Mouse (Mus musculus): ENCODE results near the gene Alpk1. TPM values are rescaled to one million over a fixed set of nuclear protein-coding genes. Genes with fewer than 3 reads are reported as not detected.

Alpk1 gene
- polyA plus RNA-seq, 1 experiment from 2014 or later, result 0.99 TPM

- Histone ChIP-seq H3K27ac (ENCODE audit: low read length) (no peak overlapping the region), H3K4me2 (ENCODE audit: low read length) (no peak overlapping the region), H3K27me3 (replicated peaks; ENCODE audit: control insufficient read depth, insufficient read depth, low read length) (peaks cover 2% of the 10 kb centered on the region; the same call in 1 of the 2 replicates), H3K9ac (replicated peaks; ENCODE audit: low read depth, low read length) (no peak overlapping the region), H3K4me1 (replicated peaks; ENCODE audit: control insufficient read depth, insufficient read depth, low read length) (peaks cover 5% of the 10 kb centered on the region; the same call in 1 of the 2 replicates), H3K36me3 (ENCODE audit: control insufficient read depth, insufficient read depth) (no peaks in the 10 kb centered on the region), H3K9me3 (ENCODE audit: control insufficient read depth, low read length) (no peaks in the 10 kb centered on the region), H3K4me3 (replicated peaks; ENCODE audit: low read length) (no peak overlapping the region)
- WGBS, result 91% methylated on average over 6 of the region's 6 CpGs
- ATAC-seq, result no peak
Observed at GRCm38 (mm10) chr3:127782921-127783320, 2.6 kb upstream of the Alpk1 start.

- Histone ChIP-seq H3K4me2 (ENCODE audit: low read length) (no peak overlapping the region), H3K27me3 (replicated peaks; ENCODE audit: control insufficient read depth, insufficient read depth, low read length) (no peaks in the 10 kb centered on the region), H3K4me3 (replicated peaks; ENCODE audit: low read length) (no peak overlapping the region), H3K36me3 (ENCODE audit: control insufficient read depth, insufficient read depth) (no peaks in the 10 kb centered on the region), H3K4me1 (replicated peaks; ENCODE audit: control insufficient read depth, insufficient read depth, low read length) (peaks cover 5% of the 10 kb centered on the region; the same call in 1 of the 2 replicates), H3K9me3 (ENCODE audit: control insufficient read depth, low read length) (no peaks in the 10 kb centered on the region), H3K9ac (replicated peaks; ENCODE audit: low read depth, low read length) (no peak overlapping the region), H3K27ac (ENCODE audit: low read length) (no peak overlapping the region)
- no peak for ATAC-seq
- WGBS, result 92% methylated on average over 9 of the region's 9 CpGs
Observed at GRCm38 (mm10) chr3:127780921-127781320, 594 bp upstream of the Alpk1 start.

GRCm38 (mm10) chr3:127769146-127769545 is 11.2 kb downstream of the Alpk1 start:
- no peak overlapping the region for H3K4me2 ChIP-seq (ENCODE audit: low read length)
- H3K4me3 ChIP-seq (replicated peaks; ENCODE audit: low read length), result no peak overlapping the region
- H3K27ac ChIP-seq (ENCODE audit: low read length), result no peak overlapping the region
- ATAC-seq, result no peak
- no peaks in the 10 kb centered on the region for H3K4me1 ChIP-seq (replicated peaks; ENCODE audit: control insufficient read depth, insufficient read depth, low read length)
- H3K9me3 ChIP-seq (ENCODE audit: control insufficient read depth, low read length), result no peaks in the 10 kb centered on the region
- no peaks in the 10 kb centered on the region for H3K27me3 ChIP-seq (replicated peaks; ENCODE audit: control insufficient read depth, insufficient read depth, low read length)
- H3K9ac ChIP-seq (replicated peaks; ENCODE audit: low read depth, low read length), result no peak overlapping the region
- H3K36me3 ChIP-seq (ENCODE audit: control insufficient read depth, insufficient read depth), result no peaks in the 10 kb centered on the region
- 89% methylated on average over 11 of the region's 11 CpGs for WGBS

- Histone ChIP-seq H3K9me3 (ENCODE audit: control insufficient read depth, low read length) (no peaks in the 10 kb centered on the region), H3K9ac (replicated peaks; ENCODE audit: low read depth, low read length) (no peak overlapping the region), H3K4me3 (replicated peaks; ENCODE audit: low read length) (no peak overlapping the region), H3K27ac (ENCODE audit: low read length) (no peak overlapping the region), H3K4me2 (ENCODE audit: low read length) (no peak overlapping the region), H3K27me3 (replicated peaks; ENCODE audit: control insufficient read depth, insufficient read depth, low read length) (0 out of 2 replicates have a peak, but pooled peaks cover 2% of the 10 kb centered on the region), H3K36me3 (ENCODE audit: control insufficient read depth, insufficient read depth) (no peaks in the 10 kb centered on the region), H3K4me1 (replicated peaks; ENCODE audit: control insufficient read depth, insufficient read depth, low read length) (no peaks in the 10 kb centered on the region)
- no peak for ATAC-seq
- WGBS, result 69% methylated on average over 3 of the region's 3 CpGs
Observed at GRCm38 (mm10) chr3:127765971-127766370, 14.4 kb downstream of the Alpk1 start.

GRCm38 (mm10) chr3:127764541-127764940 is 15.8 kb downstream of the Alpk1 start:
- 56% methylated on average over 5 of the region's 5 CpGs for WGBS
- Histone ChIP-seq H3K4me3 (replicated peaks; ENCODE audit: low read length) (no peak overlapping the region), H3K27me3 (replicated peaks; ENCODE audit: control insufficient read depth, insufficient read depth, low read length) (0 out of 2 replicates have a peak, but pooled peaks cover 5% of the 10 kb centered on the region), H3K36me3 (ENCODE audit: control insufficient read depth, insufficient read depth) (no peaks in the 10 kb centered on the region), H3K4me2 (ENCODE audit: low read length) (no peak overlapping the region), H3K4me1 (replicated peaks; ENCODE audit: control insufficient read depth, insufficient read depth, low read length) (no peaks in the 10 kb centered on the region), H3K27ac (ENCODE audit: low read length) (no peak overlapping the region), H3K9me3 (ENCODE audit: control insufficient read depth, low read length) (no peaks in the 10 kb centered on the region), H3K9ac (replicated peaks; ENCODE audit: low read depth, low read length) (no peak overlapping the region)
- no peak for ATAC-seq

GRCm38 (mm10) chr3:127763076-127763612 is 17.2 kb downstream of the Alpk1 start:
- H3K9me3 ChIP-seq (ENCODE audit: control insufficient read depth, low read length), result no peaks in the 10 kb centered on the region
- H3K4me3 ChIP-seq (replicated peaks; ENCODE audit: low read length), result no peak overlapping the region
- 0 out of 2 replicates have a peak, but pooled peaks cover 6% of the 10 kb centered on the region for H3K27me3 ChIP-seq (replicated peaks; ENCODE audit: control insufficient read depth, insufficient read depth, low read length)
- H3K36me3 ChIP-seq (ENCODE audit: control insufficient read depth, insufficient read depth), result no peaks in the 10 kb centered on the region
- no peak overlapping the region for H3K9ac ChIP-seq (replicated peaks; ENCODE audit: low read depth, low read length)
- ATAC-seq, result peak; percentile 65
- H3K4me1 ChIP-seq (replicated peaks; ENCODE audit: control insufficient read depth, insufficient read depth, low read length), result 0 out of 2 replicates have a peak, but pooled peaks cover 4% of the 10 kb centered on the region
- no peak overlapping the region for H3K4me2 ChIP-seq (ENCODE audit: low read length)
- no peak overlapping the region for H3K27ac ChIP-seq (ENCODE audit: low read length)
- 20% methylated on average over 7 of the region's 7 CpGs for WGBS

- no peak overlapping the region for H3K4me2 ChIP-seq (ENCODE audit: low read length)
- H3K27ac ChIP-seq (ENCODE audit: low read length), result no peak overlapping the region
- H3K9me3 ChIP-seq (ENCODE audit: control insufficient read depth, low read length), result no peaks in the 10 kb centered on the region
- no peak overlapping the region for H3K4me3 ChIP-seq (replicated peaks; ENCODE audit: low read length)
- H3K36me3 ChIP-seq (ENCODE audit: control insufficient read depth, insufficient read depth), result no peaks in the 10 kb centered on the region
- 66% methylated on average over 8 of the region's 8 CpGs for WGBS
- ATAC-seq, result no peak
- H3K4me1 ChIP-seq (replicated peaks; ENCODE audit: control insufficient read depth, insufficient read depth, low read length), result 0 out of 2 replicates have a peak, but pooled peaks cover 4% of the 10 kb centered on the region
- H3K27me3 ChIP-seq (replicated peaks; ENCODE audit: control insufficient read depth, insufficient read depth, low read length), result peaks cover 6% of the 10 kb centered on the region; the same call in 1 of the 2 replicates
- no peak overlapping the region for H3K9ac ChIP-seq (replicated peaks; ENCODE audit: low read depth, low read length)
Observed at GRCm38 (mm10) chr3:127762403-127762802, 17.9 kb downstream of the Alpk1 start.

- Histone ChIP-seq H3K4me2 (ENCODE audit: low read length) (no peak overlapping the region), H3K27ac (ENCODE audit: low read length) (no peak overlapping the region), H3K9me3 (ENCODE audit: control insufficient read depth, low read length) (no peaks in the 10 kb centered on the region), H3K4me3 (replicated peaks; ENCODE audit: low read length) (no peak overlapping the region), H3K4me1 (replicated peaks; ENCODE audit: control insufficient read depth, insufficient read depth, low read length) (0 out of 2 replicates have a peak, but pooled peaks cover 4% of the 10 kb centered on the region), H3K9ac (replicated peaks; ENCODE audit: low read depth, low read length) (no peak overlapping the region), H3K27me3 (replicated peaks; ENCODE audit: control insufficient read depth, insufficient read depth, low read length) (peaks cover 6% of the 10 kb centered on the region; the same call in 1 of the 2 replicates), H3K36me3 (ENCODE audit: control insufficient read depth, insufficient read depth) (no peaks in the 10 kb centered on the region)
- peak; percentile 74 for ATAC-seq
- WGBS, result 8% methylated on average over 8 of the region's 8 CpGs
Observed at GRCm38 (mm10) chr3:127759212-127759611, 21.1 kb downstream of the Alpk1 start.

GRCm38 (mm10) chr3:127758806-127759205 is 21.5 kb downstream of the Alpk1 start:
- no peaks in the 10 kb centered on the region for H3K36me3 ChIP-seq (ENCODE audit: control insufficient read depth, insufficient read depth)
- 0 out of 2 replicates have a peak, but pooled peaks cover 4% of the 10 kb centered on the region for H3K4me1 ChIP-seq (replicated peaks; ENCODE audit: control insufficient read depth, insufficient read depth, low read length)
- no peaks in the 10 kb centered on the region for H3K9me3 ChIP-seq (ENCODE audit: control insufficient read depth, low read length)
- H3K27ac ChIP-seq (ENCODE audit: low read length), result 0 out of 2 replicates have a peak overlapping the region, but pooled peaks have one; percentile 31
- H3K27me3 ChIP-seq (replicated peaks; ENCODE audit: control insufficient read depth, insufficient read depth, low read length), result peaks cover 6% of the 10 kb centered on the region; the same call in 1 of the 2 replicates
- H3K4me3 ChIP-seq (replicated peaks; ENCODE audit: low read length), result no peak overlapping the region
- no peak overlapping the region for H3K9ac ChIP-seq (replicated peaks; ENCODE audit: low read depth, low read length)
- peak; percentile 52 for ATAC-seq
- WGBS, result 26% methylated on average over 4 of the region's 4 CpGs
- H3K4me2 ChIP-seq (ENCODE audit: low read length), result no peak overlapping the region

Data from forebrain, embryonic 16.5 days (tissue).